Mouse (Mus musculus): ENCODE data around the gene Gm21833.
"Not testable (repeated sequence)": the region's sequence is repeated elsewhere in the genome, so short reads cannot be mapped to it uniquely, and the experiment has no call there.

Gm21833 gene

DNA sequence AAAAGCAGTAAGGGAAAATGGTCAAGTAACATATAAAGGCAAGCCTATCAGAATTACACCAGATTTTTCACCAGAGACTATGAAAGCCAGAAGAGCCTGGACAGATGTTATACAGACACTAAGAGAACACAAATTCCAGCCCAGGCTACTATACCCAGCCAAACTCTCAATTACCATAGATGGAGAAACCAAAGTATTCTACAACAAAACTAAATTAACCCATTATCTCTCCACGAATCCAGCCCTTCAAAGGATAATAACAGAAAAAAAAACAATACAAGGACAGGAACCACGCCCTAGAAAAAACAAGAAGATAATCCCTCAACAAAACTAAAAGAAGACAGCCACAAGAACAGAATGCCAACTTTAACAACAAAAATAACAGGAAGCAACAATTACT is at the start of gene Gm21833:
Gm21833 (plus strand) TSS at position 301 of the 400 bp plus-strand sequence.
- not testable (repeated sequence) for DNase-seq (ENCODE audit: low spot score in 2 of 2)

- no peak for DNase-seq (ENCODE audit: low spot score in 2 of 2)
Measured at GRCm38 (mm10) chr16:82789521-82789920, 38.7 kb upstream of the Gm21833 start.

- no peak for DNase-seq (ENCODE audit: low spot score in 2 of 2)
Measured at GRCm38 (mm10) chr16:82796489-82796888, 31.7 kb upstream of the Gm21833 start.

GRCm38 (mm10) chr16:82815255-82815654 is 12.9 kb upstream of the Gm21833 start:
- no peak for DNase-seq (ENCODE audit: low spot score in 2 of 2)

- DNase-seq (ENCODE audit: low spot score in 2 of 2) = no peak
Measured at GRCm38 (mm10) chr16:82816615-82817014, 11.6 kb upstream of the Gm21833 start.

DNA sequence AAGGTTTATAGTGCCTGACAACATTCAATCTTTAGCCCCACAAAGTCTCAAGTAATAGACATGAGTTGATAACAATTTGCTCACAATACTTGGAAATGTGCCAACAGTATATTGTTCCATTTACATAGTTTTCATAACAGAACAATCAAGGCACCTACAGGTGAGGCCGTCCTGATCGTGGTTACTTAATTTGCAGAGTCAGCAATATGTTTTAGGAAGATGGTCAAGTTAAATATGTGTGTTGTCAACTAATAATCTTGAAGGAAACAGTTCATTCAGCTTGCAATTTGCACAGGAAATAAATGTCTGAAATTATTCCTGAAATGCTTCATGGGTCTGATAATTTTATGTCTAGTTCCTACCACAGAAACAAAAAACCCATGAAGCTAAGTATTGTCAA is 27.6 kb downstream of the Gm21833 start:
- DNase-seq (ENCODE audit: low spot score in 2 of 2) = no peak

- DNase-seq (ENCODE audit: low spot score in 2 of 2) = no peak
Measured at GRCm38 (mm10) chr16:82864590-82864989, 36.4 kb downstream of the Gm21833 start.
